Mouse (Mus musculus) liver, embryonic 14 days (tissue): ENCODE measurements around the gene Lrrc4c. TPM values are rescaled to one million over a fixed set of nuclear protein-coding genes. Genes with fewer than 3 reads are reported as not detected.

Experiments
- polyA plus RNA-seq: library from polyadenylated mRNA; depleted of rRNA; stranded (reverse); fragments of >200 nt; gene quantifications from 2 replicates; pipeline ENCODE4 v1.2.3, GENCODE M21; 2012; rRNA removed

Lrrc4c gene
- polyA plus RNA-seq, result 0.05 and 0.06 TPM in 2 replicates

DNA sequence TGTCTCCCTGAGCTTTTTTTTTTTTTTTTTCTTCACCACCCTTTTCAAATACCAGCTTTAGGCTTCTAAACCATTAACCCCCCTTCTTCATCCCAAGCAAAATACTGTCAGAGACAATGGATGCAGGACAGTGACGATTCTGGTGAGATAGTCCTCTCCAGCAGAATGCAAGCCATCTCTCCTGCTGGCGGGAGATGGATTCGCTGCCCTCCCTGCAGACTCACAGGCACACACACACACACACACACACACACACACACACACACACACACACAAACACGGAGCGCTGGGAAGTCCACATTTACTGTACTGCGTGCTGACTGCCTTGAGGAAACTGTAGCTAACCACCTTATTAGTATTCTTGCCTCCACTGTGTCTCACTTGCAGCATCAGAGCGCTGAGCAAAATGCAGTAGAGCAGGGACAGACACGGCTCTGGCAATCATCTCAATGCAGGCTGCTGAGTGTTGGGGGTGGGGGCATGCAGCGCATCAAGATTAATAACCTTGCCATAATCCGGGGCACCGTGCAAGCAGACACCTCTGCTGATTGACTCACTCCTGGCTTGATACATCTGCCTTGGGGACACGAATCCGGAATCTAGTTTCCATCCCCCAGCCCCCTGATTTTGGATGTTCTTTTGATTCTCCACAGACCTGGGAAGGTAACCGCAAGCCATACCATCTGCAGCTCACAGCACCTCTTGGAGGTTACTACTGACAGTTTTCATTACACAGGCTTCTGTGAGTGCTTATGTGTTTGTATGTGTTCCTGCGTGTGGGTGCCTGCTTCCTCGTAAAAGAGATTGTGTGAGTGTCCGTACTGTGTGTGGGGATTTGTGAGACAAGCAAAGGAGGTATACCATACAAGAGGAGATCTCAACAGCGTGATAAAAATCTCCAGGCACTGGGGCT is at the start of gene Lrrc4c:
Gene Lrrc4c, plus strand, starts transcription at position 783 of the 913 bp plus-strand sequence.

